Mouse (Mus musculus): Measurements from ENCODE around the gene Rgs7.

DNA sequence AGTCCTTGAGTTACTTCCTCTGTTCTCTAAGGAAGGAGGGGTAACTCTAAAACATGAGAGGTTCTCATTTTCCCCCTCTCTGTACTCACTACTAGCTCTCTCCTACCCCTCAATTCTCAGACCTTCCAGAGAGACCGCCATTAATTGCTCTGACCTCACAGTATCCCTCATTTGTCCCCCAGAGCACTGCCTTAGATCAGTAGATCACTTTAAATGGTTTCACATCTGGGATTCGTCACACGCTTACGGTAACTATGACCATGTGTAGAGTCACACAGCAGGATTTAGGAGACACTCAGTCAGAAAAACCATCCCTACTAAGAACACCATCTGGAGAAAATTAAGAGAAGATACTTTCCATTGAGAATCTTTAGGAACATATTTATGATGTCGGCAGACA, 456.8 kb downstream of the Rgs7 start:
- no peak for TF ChIP-seq EP300 (optimal IDR thresholded peaks at IDR 0.05)
- TF ChIP-seq CTCF (IDR thresholded peaks at IDR 0.05; ENCODE audit: low read depth) = no peak

Data from stomach, postnatal 0 days (tissue).